Mouse (Mus musculus): ENCODE measurements around the gene Tgm6.

Gene Tgm6

DNA sequence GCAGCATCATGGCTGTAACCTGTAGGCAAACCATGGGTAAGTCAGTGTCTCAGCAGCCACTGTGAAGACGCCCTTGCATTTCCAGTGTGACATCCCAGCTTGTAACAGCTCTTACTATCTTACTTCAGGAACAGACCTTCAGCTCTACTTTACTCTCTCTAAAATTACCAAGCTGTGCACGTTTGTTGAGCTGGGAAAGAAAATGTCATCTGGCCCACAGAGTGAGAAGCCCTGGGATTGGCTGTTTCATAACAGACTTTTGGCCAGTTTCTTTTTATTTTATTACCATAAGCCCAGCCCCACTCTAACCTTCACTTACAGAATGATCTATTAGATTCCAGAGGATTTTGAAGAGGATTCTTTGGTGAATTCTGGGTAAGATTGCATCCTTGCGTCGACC is at the start of gene Tgm6:
Gene Tgm6, plus strand, starts transcription at position 301 of the 400 bp plus-strand sequence.
- no peak for DNase-seq

- DNase-seq = no peak
Observed at GRCm38 (mm10) chr2:130068228-130068627, 44.0 kb upstream of the Tgm6 start.

GRCm38 (mm10) chr2:130070396-130070795 is 41.8 kb upstream of the Tgm6 start:
- no peak for DNase-seq

- no peak for DNase-seq
Observed at GRCm38 (mm10) chr2:130112804-130113203, 588 bp downstream of the Tgm6 start.

GRCm38 (mm10) chr2:130113379-130113778 is 1.2 kb downstream of the Tgm6 start:
- DNase-seq = no peak

GRCm38 (mm10) chr2:130118649-130119048 is 6.4 kb downstream of the Tgm6 start:
- DNase-seq = no peak

DNA sequence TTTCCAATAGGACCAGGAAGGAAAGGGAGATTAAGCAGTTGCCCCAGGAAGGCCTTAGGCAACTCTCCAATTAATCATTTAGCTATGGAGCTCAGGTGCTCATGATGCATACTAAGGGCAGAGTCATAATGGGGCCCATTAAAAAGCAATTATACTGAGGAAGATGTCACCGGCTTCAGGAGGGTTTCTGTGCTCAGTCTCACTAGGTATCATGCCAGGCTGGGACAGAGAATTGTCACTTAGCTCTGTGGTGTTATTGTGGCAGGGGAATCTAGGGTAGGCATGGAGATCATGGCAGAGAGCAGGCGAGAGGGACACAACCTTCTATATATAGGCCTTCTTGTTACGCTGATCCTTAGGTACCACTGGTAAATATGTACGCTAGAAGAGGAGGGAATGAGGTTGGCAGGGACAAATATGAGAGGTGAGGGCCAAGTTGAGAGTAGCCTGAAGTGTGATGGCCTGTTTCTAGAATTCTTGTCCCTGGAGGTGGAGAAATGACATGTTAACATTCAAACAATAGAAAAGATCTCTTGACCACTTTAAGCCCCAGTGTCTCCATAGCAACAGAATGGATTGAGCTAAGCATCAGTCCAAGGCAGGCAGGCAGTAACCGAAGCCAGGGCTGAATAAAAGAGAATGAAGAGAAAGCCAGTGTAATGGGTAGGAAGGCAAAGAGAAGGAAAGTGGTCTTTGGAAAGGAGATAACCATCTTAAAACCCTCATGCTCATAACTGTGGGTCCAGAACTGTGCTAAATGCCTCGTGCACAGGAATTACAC is 13.3 kb downstream of the Tgm6 start:
- DNase-seq = no peak

DNA sequence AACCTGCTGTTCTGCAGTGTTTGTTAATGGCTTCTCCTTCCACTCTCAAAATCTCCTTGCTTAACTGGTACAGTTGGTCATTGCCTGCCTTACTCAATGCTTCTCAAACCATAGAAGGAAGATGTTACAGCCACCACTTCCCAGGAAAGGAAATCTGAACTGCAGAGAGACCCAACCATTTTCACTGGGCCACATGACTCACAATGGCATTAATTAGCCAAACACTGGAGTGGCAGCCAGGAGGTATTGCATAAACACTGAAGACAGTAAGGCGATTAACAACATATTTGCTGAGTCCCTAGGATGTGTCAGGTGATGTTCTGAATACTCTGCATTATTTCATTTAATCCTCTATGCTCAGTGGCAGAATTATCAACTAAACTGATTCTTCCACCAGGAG is 13.9 kb downstream of the Tgm6 start:
- no peak for DNase-seq

DNA sequence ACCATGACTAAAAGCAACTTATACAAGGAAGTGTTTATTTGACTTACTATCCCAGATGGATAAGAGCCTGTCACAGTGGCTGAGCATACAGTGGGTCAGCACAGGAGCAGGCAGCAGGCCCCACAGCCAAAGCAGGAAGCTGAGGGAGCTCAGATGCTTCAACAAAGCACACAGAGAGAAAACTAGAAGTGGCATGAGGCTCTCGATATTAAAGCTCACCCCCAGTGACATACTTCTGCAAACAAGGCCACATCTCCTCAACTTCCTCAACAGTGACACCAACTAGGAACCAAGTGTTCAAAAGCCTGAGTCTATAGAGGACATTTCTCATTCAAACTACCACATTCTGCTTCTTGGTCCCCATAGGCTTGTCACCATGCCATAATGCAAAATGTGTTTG is 17.5 kb downstream of the Tgm6 start:
- DNase-seq = no peak

GRCm38 (mm10) chr2:130143011-130143410 is 30.8 kb downstream of the Tgm6 start:
- no peak for DNase-seq

DNA sequence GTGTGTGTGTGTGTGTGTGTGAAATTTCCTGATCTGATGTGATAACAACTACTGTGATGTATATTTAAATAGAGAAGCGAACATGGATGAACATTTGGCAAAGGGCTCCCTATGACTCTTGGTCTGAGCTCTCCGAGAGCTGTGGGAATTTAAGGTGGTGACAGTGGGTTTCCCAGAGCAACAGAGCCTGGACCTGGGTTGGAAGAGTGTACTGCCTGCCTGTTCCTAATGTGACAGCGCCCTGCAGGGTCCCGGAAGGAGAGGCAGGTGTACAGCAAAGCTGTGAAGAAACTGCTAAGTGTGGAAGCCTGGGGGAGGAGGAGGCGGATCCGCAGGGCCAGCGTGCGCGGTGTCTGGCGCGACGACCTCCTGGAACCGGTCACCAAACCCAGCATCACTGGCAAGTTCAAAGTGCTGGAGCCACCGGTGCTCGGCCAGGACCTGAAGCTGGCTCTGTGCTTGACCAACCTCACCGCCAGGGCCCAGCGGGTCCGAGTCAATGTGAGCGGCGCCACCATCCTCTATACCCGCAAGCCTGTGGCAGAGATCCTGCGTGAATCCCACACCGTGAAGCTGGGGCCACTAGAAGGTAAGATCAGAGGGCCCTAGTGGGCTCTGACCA is 32.6 kb downstream of the Tgm6 start:
- no peak for DNase-seq

DNA sequence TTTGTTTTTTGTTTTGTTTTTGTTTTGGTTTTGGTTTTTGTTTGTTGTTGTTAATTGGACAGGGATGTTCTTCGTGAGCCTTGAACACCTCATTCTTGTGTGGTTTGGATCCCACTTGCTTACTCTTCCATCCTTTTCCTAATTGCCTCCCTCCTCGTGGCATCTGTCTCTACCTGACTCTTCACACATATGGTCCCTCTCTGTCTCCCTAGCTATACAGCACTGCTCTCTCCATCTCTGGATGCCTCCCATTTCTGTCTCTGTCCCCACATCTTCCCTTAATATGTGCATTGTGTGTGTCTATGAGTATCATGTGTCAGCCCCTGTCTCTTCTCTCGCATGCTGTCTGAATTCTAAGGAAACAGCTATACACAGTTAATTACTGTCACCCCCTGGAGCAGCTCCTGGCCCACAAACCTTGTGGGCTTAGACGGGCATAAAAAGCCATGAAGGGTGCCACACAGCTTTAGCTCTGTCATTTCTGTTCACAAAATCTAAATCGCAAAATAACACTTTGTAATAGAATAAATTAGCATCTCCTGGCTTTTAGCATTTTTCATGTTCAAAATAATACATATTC is 34.0 kb downstream of the Tgm6 start:
- no peak for DNase-seq

- DNase-seq = no peak
Observed at GRCm38 (mm10) chr2:130155171-130155570, 43.0 kb downstream of the Tgm6 start.

DNA sequence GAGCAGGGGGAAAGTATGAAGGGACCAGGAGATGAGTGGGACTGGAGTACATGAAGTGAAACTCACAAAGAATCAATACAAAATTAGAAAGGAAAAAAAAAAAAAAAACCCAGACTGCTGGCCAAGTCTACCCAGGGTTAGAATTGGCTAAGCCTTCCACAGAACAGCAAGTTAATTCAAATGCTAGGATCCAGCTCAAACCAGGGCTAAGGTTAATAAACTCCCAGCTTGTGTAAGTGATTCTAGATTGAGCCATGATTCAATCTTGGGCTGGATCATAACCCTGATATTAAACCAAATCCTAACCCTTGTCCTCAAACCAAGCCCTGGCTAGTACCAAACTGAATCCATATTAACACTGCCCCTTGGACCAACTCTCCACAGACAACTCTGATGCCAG is 43.6 kb downstream of the Tgm6 start:
- DNase-seq = no peak

DNA sequence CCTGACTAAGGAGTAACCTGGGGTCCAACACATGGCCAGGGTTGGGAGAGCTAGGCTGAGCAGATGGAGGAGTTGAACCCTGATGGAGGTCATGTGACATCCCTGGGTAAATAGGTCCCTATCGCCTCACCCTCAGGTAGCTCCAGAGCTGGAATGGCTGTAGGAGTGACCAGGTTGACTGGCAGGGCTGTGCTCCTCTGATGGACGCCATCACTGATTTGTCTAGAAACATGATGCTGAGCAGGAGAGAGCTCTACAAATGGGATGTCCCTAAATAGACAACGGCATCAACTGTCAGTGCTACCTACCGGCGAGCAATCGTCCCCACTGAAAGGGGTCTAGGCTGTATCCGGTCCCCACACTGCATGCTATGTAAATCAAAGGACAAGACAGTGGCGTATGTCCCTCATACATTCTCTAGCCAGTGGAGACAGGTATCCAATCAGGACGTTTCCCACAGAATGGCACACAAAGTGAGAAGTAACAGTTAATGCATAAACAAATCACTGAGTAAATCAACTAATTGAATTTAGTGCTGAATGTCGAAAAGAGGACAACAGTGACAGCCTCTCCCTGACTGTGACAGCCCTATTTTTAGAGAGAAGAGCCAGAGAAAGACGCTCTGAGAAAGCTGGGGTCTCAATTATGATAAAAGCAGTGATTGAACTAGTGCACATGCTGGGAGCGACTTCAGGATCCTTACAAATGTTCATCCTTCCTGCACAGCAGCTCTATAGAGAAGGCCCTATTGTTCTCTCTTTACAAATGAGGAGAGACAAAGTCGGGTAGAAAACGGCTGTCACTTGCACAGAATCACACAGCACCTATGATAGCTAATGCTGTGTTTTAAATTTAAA is 45.2 kb downstream of the Tgm6 start:
- no peak for DNase-seq

GRCm38 (mm10) chr2:130158088-130158437 is 45.8 kb downstream of the Tgm6 start:
- DNase-seq = no peak

- DNase-seq = no peak
Observed at GRCm38 (mm10) chr2:130162701-130163100, 50.5 kb downstream of the Tgm6 start.

DNA sequence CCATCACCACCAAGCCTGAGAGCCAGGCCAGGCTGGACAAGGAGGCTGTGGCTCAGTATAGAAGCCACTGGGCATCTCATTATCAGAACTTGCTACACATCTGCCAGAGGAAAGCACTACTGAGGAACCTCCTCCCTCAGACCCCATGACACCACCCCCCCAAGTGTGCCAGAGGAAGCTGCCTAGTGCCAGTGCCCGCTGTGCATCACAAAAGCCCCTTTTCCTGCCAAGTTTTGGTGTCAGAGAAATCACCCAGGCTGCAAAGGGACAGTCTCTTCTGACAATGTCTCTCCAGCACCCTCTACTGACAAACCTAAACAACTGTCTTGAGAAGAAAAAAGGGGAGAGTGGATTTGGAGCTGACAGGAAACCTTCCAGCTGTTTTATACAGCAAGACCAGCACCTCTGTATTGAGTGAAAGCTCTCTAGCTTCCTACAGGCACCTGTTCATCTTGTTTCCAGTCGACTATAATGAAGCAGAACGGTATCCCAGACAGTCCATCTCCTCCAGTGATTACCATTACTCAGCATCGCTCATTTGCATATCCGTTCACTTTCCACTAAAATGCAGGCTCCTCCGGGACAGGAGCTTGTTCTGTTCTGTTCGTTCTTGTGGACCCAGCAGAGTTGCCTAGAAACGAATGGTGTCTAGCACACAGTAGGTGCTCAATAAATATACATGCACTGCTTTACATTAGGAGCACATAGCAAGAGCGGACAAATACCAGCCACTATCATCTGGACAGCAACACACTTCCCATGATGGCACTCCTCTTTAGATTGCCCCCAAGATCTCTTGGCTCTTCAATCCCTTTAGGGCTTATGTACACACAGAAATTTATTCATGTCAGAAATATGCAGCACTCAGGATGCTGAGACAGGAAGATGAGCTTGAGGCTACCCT is 54.3 kb downstream of the Tgm6 start:
- DNase-seq = no peak

DNA sequence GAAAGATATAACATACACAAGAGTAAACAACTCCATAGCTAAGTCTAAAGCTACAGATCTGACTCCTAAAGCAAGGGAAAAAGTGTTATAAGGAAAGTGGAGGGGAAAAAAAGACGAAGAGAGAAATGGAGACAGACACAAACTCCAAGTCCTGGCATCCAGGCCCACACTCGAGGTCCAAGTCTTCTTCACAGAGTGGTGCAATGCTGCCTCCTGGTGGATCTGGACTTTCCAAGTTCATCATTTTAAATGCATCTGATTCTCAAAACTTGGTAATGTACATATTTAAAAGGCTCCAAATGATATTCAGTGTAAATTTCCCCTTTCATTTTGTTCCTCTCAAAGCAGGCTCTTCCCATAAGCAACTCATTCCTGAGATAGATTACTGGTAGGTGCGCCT is 55.6 kb downstream of the Tgm6 start:
- peak; percentile 27 for DNase-seq

DNA sequence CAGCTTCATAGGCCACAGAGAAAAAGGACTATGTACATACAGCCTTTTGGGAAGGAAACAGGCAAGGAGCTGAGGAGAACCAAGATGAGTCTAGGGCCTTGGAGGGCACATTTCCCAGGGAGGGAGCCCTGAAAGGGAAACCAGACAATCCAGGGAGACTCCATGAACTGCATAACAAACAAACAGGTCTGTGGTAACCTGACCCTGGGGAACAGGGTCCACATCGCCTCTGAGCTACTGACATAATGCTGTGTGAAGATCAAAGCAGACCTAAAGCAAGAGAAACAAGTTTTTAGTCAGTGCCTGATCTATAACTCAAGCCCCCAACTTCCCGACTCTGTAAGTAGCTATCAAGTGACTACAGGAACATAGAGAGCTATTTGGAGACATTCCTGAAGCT is 59.5 kb downstream of the Tgm6 start:
- DNase-seq = no peak

DNA sequence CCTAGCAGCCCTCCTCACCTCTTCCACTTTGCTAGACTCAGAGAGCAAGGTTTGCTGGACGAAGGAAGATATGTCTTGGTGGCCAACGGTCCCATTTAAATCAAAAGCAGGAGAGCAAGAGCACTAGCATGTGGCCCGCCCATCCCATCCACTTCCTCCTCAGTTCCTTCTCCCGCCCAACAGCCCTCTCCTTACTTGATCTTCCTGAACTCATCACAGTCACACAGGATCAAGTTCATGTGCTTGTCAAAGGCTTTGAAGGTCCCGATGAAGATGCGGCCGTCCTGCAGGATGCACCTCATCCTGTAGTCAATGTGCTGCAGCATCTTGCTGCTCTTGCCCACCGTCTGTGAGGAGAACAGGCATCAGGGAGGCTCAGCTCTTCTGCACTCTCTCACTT is 64.6 kb downstream of the Tgm6 start:
- no peak for DNase-seq

GRCm38 (mm10) chr2:130178381-130178705 is 66.1 kb downstream of the Tgm6 start:
- DNase-seq = no peak

Data from thymus, postnatal 25 days (tissue).